Mouse (Mus musculus): ENCODE measurements around the gene Mbnl2. TPM values are rescaled to one million over a fixed set of nuclear protein-coding genes. Genes with fewer than 3 reads are reported as not detected.

Gene Mbnl2
- polyA plus RNA-seq, 1 experiment from 2014 or later: 94.4 TPM

DNA sequence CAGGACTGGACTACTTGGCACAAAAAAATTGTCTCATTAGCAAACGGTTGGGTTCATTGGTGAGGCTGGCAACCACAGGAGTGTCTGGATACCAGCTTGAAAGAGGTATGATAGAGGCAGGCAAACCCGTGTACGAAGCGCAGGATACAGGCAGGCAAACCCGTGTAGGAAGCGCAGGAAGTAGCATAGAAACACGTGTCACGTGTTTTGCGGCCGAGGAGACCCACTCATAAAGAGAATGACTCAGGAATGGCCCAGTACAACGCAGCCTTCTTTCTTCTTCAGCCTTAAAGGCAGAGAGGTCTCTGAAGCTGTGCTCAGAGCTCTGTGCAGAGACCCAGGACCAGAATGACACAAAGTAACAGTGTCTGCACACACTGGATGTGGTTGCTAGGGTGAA lies 13.9 kb upstream of the Mbnl2 start:
- Histone ChIP-seq H3K4me3 (ENCODE audit: low read depth, low read length) (no peak overlapping the region), H3K4me1 (replicated peaks; ENCODE audit: control insufficient read depth, insufficient read depth, low read length) (no peaks in the 10 kb centered on the region; the same call in 1 of the 2 replicates), H3K27me3 (replicated peaks; ENCODE audit: control insufficient read depth, insufficient read depth, low read length) (no peaks in the 10 kb centered on the region), H3K9me3 (ENCODE audit: control insufficient read depth) (no peaks in the 10 kb centered on the region), H3K27ac (ENCODE audit: low read depth, low read length) (no peak overlapping the region), H3K4me2 (replicated peaks; ENCODE audit: low read depth) (no peak overlapping the region), H3K36me3 (ENCODE audit: control insufficient read depth, insufficient read depth) (no peaks in the 10 kb centered on the region), H3K9ac (ENCODE audit: low read depth, low read length) (no peak overlapping the region)
- no peak for TF ChIP-seq CTCF (IDR thresholded peaks at IDR 0.05; ENCODE audit: low read depth)
- 91% methylated on average over 11 of the region's 11 CpGs for WGBS
- no peak for ATAC-seq

- no peak overlapping the region for H3K27ac ChIP-seq (ENCODE audit: low read depth, low read length)
- H3K4me1 ChIP-seq (replicated peaks; ENCODE audit: control insufficient read depth, insufficient read depth, low read length): no peaks in the 10 kb centered on the region
- no peaks in the 10 kb centered on the region for H3K36me3 ChIP-seq (ENCODE audit: control insufficient read depth, insufficient read depth)
- 91% methylated on average over 14 of the region's 14 CpGs for WGBS
- ATAC-seq: no peak
- no peak overlapping the region for H3K4me3 ChIP-seq (ENCODE audit: low read depth, low read length)
- no peak for TF ChIP-seq CTCF (IDR thresholded peaks at IDR 0.05; ENCODE audit: low read depth)
- H3K9me3 ChIP-seq (ENCODE audit: control insufficient read depth): no peaks in the 10 kb centered on the region
- no peak overlapping the region for H3K9ac ChIP-seq (ENCODE audit: low read depth, low read length)
- H3K4me2 ChIP-seq (replicated peaks; ENCODE audit: low read depth): no peak overlapping the region
- H3K27me3 ChIP-seq (replicated peaks; ENCODE audit: control insufficient read depth, insufficient read depth, low read length): no peaks in the 10 kb centered on the region
Observed at GRCm38 (mm10) chr14:120262660-120263379, 12.6 kb upstream of the Mbnl2 start.

GRCm38 (mm10) chr14:120263380-120264135 lies 11.9 kb upstream of the Mbnl2 start:
- H3K27me3 ChIP-seq (replicated peaks; ENCODE audit: control insufficient read depth, insufficient read depth, low read length): no peaks in the 10 kb centered on the region
- no peaks in the 10 kb centered on the region for H3K36me3 ChIP-seq (ENCODE audit: control insufficient read depth, insufficient read depth)
- no peak overlapping the region for H3K9ac ChIP-seq (ENCODE audit: low read depth, low read length)
- 78% methylated on average over 11 of the region's 11 CpGs for WGBS
- no peak overlapping the region for H3K4me3 ChIP-seq (ENCODE audit: low read depth, low read length)
- peak; percentile 76 for TF ChIP-seq CTCF (IDR thresholded peaks at IDR 0.05; ENCODE audit: low read depth)
- no peak overlapping the region for H3K27ac ChIP-seq (ENCODE audit: low read depth, low read length)
- no peak for ATAC-seq
- H3K9me3 ChIP-seq (ENCODE audit: control insufficient read depth): no peaks in the 10 kb centered on the region
- H3K4me1 ChIP-seq (replicated peaks; ENCODE audit: control insufficient read depth, insufficient read depth, low read length): no peaks in the 10 kb centered on the region
- no peak overlapping the region for H3K4me2 ChIP-seq (replicated peaks; ENCODE audit: low read depth)

- H3K9ac ChIP-seq (ENCODE audit: low read depth, low read length): no peak overlapping the region
- no peak overlapping the region for H3K4me2 ChIP-seq (replicated peaks; ENCODE audit: low read depth)
- ATAC-seq: no peak
- peaks cover 9% of the 10 kb centered on the region; the same call in 1 of the 2 replicates for H3K4me1 ChIP-seq (replicated peaks; ENCODE audit: control insufficient read depth, insufficient read depth, low read length)
- no peaks in the 10 kb centered on the region for H3K9me3 ChIP-seq (ENCODE audit: control insufficient read depth)
- no peak overlapping the region for H3K27ac ChIP-seq (ENCODE audit: low read depth, low read length)
- no peak overlapping the region for H3K4me3 ChIP-seq (ENCODE audit: low read depth, low read length)
- H3K36me3 ChIP-seq (ENCODE audit: control insufficient read depth, insufficient read depth): no peaks in the 10 kb centered on the region
- H3K27me3 ChIP-seq (replicated peaks; ENCODE audit: control insufficient read depth, insufficient read depth, low read length): no peaks in the 10 kb centered on the region
- no peak for TF ChIP-seq CTCF (IDR thresholded peaks at IDR 0.05; ENCODE audit: low read depth)
Observed at GRCm38 (mm10) chr14:120265886-120266285, 9.6 kb upstream of the Mbnl2 start.

GRCm38 (mm10) chr14:120267130-120267529 lies 8.3 kb upstream of the Mbnl2 start:
- WGBS: 95% methylated on average over 4 of the region's 4 CpGs
- Histone ChIP-seq H3K27me3 (replicated peaks; ENCODE audit: control insufficient read depth, insufficient read depth, low read length) (no peaks in the 10 kb centered on the region), H3K4me1 (replicated peaks; ENCODE audit: control insufficient read depth, insufficient read depth, low read length) (peaks cover 9% of the 10 kb centered on the region; the same call in 1 of the 2 replicates), H3K4me2 (replicated peaks; ENCODE audit: low read depth) (no peak overlapping the region), H3K27ac (ENCODE audit: low read depth, low read length) (no peak overlapping the region), H3K4me3 (ENCODE audit: low read depth, low read length) (no peak overlapping the region), H3K36me3 (ENCODE audit: control insufficient read depth, insufficient read depth) (no peaks in the 10 kb centered on the region), H3K9me3 (ENCODE audit: control insufficient read depth) (no peaks in the 10 kb centered on the region), H3K9ac (ENCODE audit: low read depth, low read length) (no peak overlapping the region)
- no peak for TF ChIP-seq CTCF (IDR thresholded peaks at IDR 0.05; ENCODE audit: low read depth)
- no peak for ATAC-seq

- Histone ChIP-seq H3K27me3 (replicated peaks; ENCODE audit: control insufficient read depth, insufficient read depth, low read length) (no peaks in the 10 kb centered on the region), H3K36me3 (ENCODE audit: control insufficient read depth, insufficient read depth) (no peaks in the 10 kb centered on the region), H3K4me1 (replicated peaks; ENCODE audit: control insufficient read depth, insufficient read depth, low read length) (peaks cover 14% of the 10 kb centered on the region; the same call in 1 of the 2 replicates), H3K9ac (ENCODE audit: low read depth, low read length) (no peak overlapping the region), H3K27ac (ENCODE audit: low read depth, low read length) (peak overlapping the region; percentile 62; the same call in 1 of the 2 replicates), H3K9me3 (ENCODE audit: control insufficient read depth) (no peaks in the 10 kb centered on the region), H3K4me3 (ENCODE audit: low read depth, low read length) (no peak overlapping the region), H3K4me2 (replicated peaks; ENCODE audit: low read depth) (no peak overlapping the region)
- 32% methylated on average over 3 of the region's 3 CpGs for WGBS
- peak; percentile 39; the same call in 1 of the 2 replicates for ATAC-seq
- no peak for TF ChIP-seq CTCF (IDR thresholded peaks at IDR 0.05; ENCODE audit: low read depth)
Observed at GRCm38 (mm10) chr14:120270031-120270430, 5.4 kb upstream of the Mbnl2 start.

All from intestine, postnatal 0 days (tissue).